Mouse (Mus musculus) liver, embryonic 15.5 days (tissue): ENCODE data around the gene Btg4. TPM values are rescaled to one million over a fixed set of nuclear protein-coding genes. Genes with fewer than 3 reads are reported as not detected.

Experiments
- ATAC-seq: fragments of 200-750 bp; cut with Nextera tagmentation; 2 replicates; pipeline ENCODE4 v1.8.0; 2017; ENCODE audit warnings: moderate number of reproducible peaks, mild to moderate bottlenecking, moderate library complexity; ENCODE audit not compliant: insufficient read depth
- H3K27ac ChIP-seq: fragments of 300-500 bp; sonication (generic); replicated peaks from 2 replicates; pipeline ENCODE4 v1.5.1; 2015; ENCODE audit warnings: mild to moderate bottlenecking, inconsistent platforms
- H3K27me3 ChIP-seq: fragments of 300-500 bp; sonication (generic); 2 replicates; pipeline ENCODE4 v1.6.1; 2015; ENCODE audit warnings: mild to moderate bottlenecking, inconsistent platforms
- H3K36me3 ChIP-seq: fragments of 300-500 bp; sonication (generic); replicated peaks from 2 replicates; pipeline ENCODE4 v1.6.1; 2015; ENCODE audit warnings: moderate library complexity, mild to moderate bottlenecking, inconsistent platforms
- H3K4me1 ChIP-seq: fragments of 300-500 bp; sonication (generic); replicated peaks from 2 replicates; pipeline ENCODE4 v1.6.1; 2015; ENCODE audit warnings: inconsistent platforms
- H3K4me2 ChIP-seq: fragments of 300-500 bp; sonication (generic); 2 replicates; pipeline ENCODE4 v1.6.1; 2015; ENCODE audit warnings: moderate library complexity, mild to moderate bottlenecking, inconsistent platforms
- H3K4me3 ChIP-seq: fragments of 300-500 bp; sonication (generic); replicated peaks from 2 replicates; pipeline ENCODE4 v1.5.1; 2015; ENCODE audit warnings: mild to moderate bottlenecking, inconsistent platforms
- H3K9ac ChIP-seq: fragments of 300-500 bp; sonication (generic); 2 replicates; pipeline ENCODE4 v1.6.1; 2015; ENCODE audit warnings: moderate library complexity, mild to moderate bottlenecking, inconsistent platforms
- H3K9me3 ChIP-seq: fragments of 300-500 bp; sonication (generic); replicated peaks from 2 replicates; pipeline ENCODE4 v1.6.1; 2016; ENCODE audit warnings: inconsistent platforms
- whole genome bisulfite sequencing: fragments of 180-500 bp; shearing (Covaris S2); methylation state at CpG from one replicate; pipeline ENCODE4 v1.1.7; 2015; ENCODE audit warnings: mixed read lengths; ENCODE audit not compliant: insufficient replicate concordance; 5-methylcytosine and 5-hydroxymethylcytosine counted together
- polyA plus RNA-seq: library from polyadenylated mRNA; unstranded; fragments of >200 nt; fragmentation: Nextera tagmentation; extraction: Ambion mirVana; gene quantifications from 2 replicates; pipeline ENCODE4 v1.2.1, GENCODE M21; 2015

Btg4 gene
- polyA plus RNA-seq = not detected in 2 replicates

GRCm38 (mm10) chr9:51060601-51061000 is at the start of gene Btg4:
TSS of gene Btg4 (plus strand) at chr9:51060901.
- no peak within 1 kb of the TSS for H3K9ac ChIP-seq
- no peaks in the 10 kb centered on the region for H3K36me3 ChIP-seq
- H3K4me1 ChIP-seq = no peaks in the 10 kb centered on the region
- no peak for ATAC-seq
- no peak within 1 kb of the TSS for H3K4me3 ChIP-seq
- no peaks in the 10 kb centered on the region for H3K9me3 ChIP-seq
- H3K27ac ChIP-seq = no peak within 1 kb of the TSS
- H3K4me2 ChIP-seq = no peak within 1 kb of the TSS
- no peaks in the 10 kb centered on the region for H3K27me3 ChIP-seq
- 65% methylated on average over 2 of the region's 2 CpGs for WGBS

GRCm38 (mm10) chr9:51013644-51014043 is 47.1 kb upstream of the Btg4 start:
- Histone ChIP-seq H3K9ac (no peak overlapping the region), H3K4me2 (no peak overlapping the region), H3K9me3 (no peaks in the 10 kb centered on the region), H3K4me1 (peaks cover 10% of the 10 kb centered on the region), H3K27me3 (no peaks in the 10 kb centered on the region), H3K4me3 (no peak overlapping the region), H3K36me3 (no peaks in the 10 kb centered on the region), H3K27ac (no peak overlapping the region)
- 45% methylated on average over 1 of the region's 1 CpGs for WGBS
- no peak for ATAC-seq

GRCm38 (mm10) chr9:51015732-51016131 is 45.0 kb upstream of the Btg4 start:
- Histone ChIP-seq H3K9ac (no peak overlapping the region), H3K27me3 (no peaks in the 10 kb centered on the region), H3K27ac (no peak overlapping the region), H3K9me3 (no peaks in the 10 kb centered on the region), H3K4me1 (0 out of 2 replicates have a peak, but pooled peaks cover 1% of the 10 kb centered on the region), H3K4me2 (no peak overlapping the region), H3K4me3 (no peak overlapping the region), H3K36me3 (no peaks in the 10 kb centered on the region)
- ATAC-seq = no peak
- WGBS = 31% methylated on average over 4 of the region's 4 CpGs

GRCm38 (mm10) chr9:51019670-51020069 is 41.0 kb upstream of the Btg4 start:
- no peaks in the 10 kb centered on the region for H3K9me3 ChIP-seq
- H3K4me1 ChIP-seq = 0 out of 2 replicates have a peak, but pooled peaks cover 4% of the 10 kb centered on the region
- no peak overlapping the region for H3K27ac ChIP-seq
- no peak for ATAC-seq
- no peaks in the 10 kb centered on the region for H3K27me3 ChIP-seq
- no peak overlapping the region for H3K9ac ChIP-seq
- 49% methylated on average over 7 of the region's 7 CpGs for whole genome bisulfite sequencing
- no peaks in the 10 kb centered on the region for H3K36me3 ChIP-seq
- no peak overlapping the region for H3K4me3 ChIP-seq
- H3K4me2 ChIP-seq = no peak overlapping the region

GRCm38 (mm10) chr9:51020351-51020750 is 40.4 kb upstream of the Btg4 start:
- Histone ChIP-seq H3K4me1 (0 out of 2 replicates have a peak, but pooled peaks cover 4% of the 10 kb centered on the region), H3K9me3 (no peaks in the 10 kb centered on the region), H3K27ac (no peak overlapping the region), H3K9ac (no peak overlapping the region), H3K36me3 (no peaks in the 10 kb centered on the region), H3K4me3 (no peak overlapping the region), H3K4me2 (no peak overlapping the region), H3K27me3 (no peaks in the 10 kb centered on the region)
- no peak for ATAC-seq
- 10% methylated on average over 3 of the region's 3 CpGs for WGBS

- no peak overlapping the region for H3K4me2 ChIP-seq
- H3K4me1 ChIP-seq = 0 out of 2 replicates have a peak, but pooled peaks cover 4% of the 10 kb centered on the region
- H3K4me3 ChIP-seq = no peak overlapping the region
- no peak overlapping the region for H3K9ac ChIP-seq
- H3K27me3 ChIP-seq = no peaks in the 10 kb centered on the region
- no peak overlapping the region for H3K27ac ChIP-seq
- no peaks in the 10 kb centered on the region for H3K9me3 ChIP-seq
- H3K36me3 ChIP-seq = no peaks in the 10 kb centered on the region
- 38% methylated on average over 4 of the region's 4 CpGs for WGBS
- ATAC-seq = no peak
Measured at GRCm38 (mm10) chr9:51021123-51021795, 39.4 kb upstream of the Btg4 start.

GRCm38 (mm10) chr9:51026952-51027351 is 33.7 kb upstream of the Btg4 start:
- no peaks in the 10 kb centered on the region for H3K4me1 ChIP-seq
- 54% methylated on average over 1 of the region's 1 CpGs for WGBS
- no peak for ATAC-seq

GRCm38 (mm10) chr9:51030147-51030546 is 30.6 kb upstream of the Btg4 start:
- Histone ChIP-seq H3K27me3 (no peaks in the 10 kb centered on the region), H3K27ac (no peak overlapping the region), H3K4me1 (no peaks in the 10 kb centered on the region), H3K9me3 (no peaks in the 10 kb centered on the region), H3K9ac (no peak overlapping the region), H3K4me3 (no peak overlapping the region), H3K4me2 (no peak overlapping the region), H3K36me3 (no peaks in the 10 kb centered on the region)
- WGBS = 12% methylated on average over 1 of the region's 1 CpGs
- ATAC-seq = no peak

More at GRCm38 (mm10) chr9:51026952-51027351, 33.7 kb upstream of the Btg4 start:
- no peak overlapping the region for H3K4me3 ChIP-seq
- no peaks in the 10 kb centered on the region for H3K36me3 ChIP-seq
- no peak overlapping the region for H3K9ac ChIP-seq
- H3K4me2 ChIP-seq = no peak overlapping the region
- H3K9me3 ChIP-seq = no peaks in the 10 kb centered on the region
- H3K27ac ChIP-seq = no peak overlapping the region
- no peaks in the 10 kb centered on the region for H3K27me3 ChIP-seq

GRCm38 (mm10) chr9:51031603-51032002 is 29.1 kb upstream of the Btg4 start:
- no peaks in the 10 kb centered on the region for H3K27me3 ChIP-seq
- H3K36me3 ChIP-seq = no peaks in the 10 kb centered on the region
- H3K9ac ChIP-seq = no peak overlapping the region
- no peak for ATAC-seq
- 51% methylated on average over 6 of the region's 6 CpGs for WGBS
- H3K4me1 ChIP-seq = no peaks in the 10 kb centered on the region
- no peak overlapping the region for H3K4me3 ChIP-seq
- no peak overlapping the region for H3K27ac ChIP-seq
- H3K9me3 ChIP-seq = no peaks in the 10 kb centered on the region
- H3K4me2 ChIP-seq = no peak overlapping the region

GRCm38 (mm10) chr9:51032291-51032690 is 28.4 kb upstream of the Btg4 start:
- no peaks in the 10 kb centered on the region for H3K9me3 ChIP-seq
- H3K36me3 ChIP-seq = no peaks in the 10 kb centered on the region
- H3K9ac ChIP-seq = no peak overlapping the region
- no peak overlapping the region for H3K4me2 ChIP-seq
- H3K4me1 ChIP-seq = no peaks in the 10 kb centered on the region
- H3K4me3 ChIP-seq = no peak overlapping the region
- H3K27ac ChIP-seq = no peak overlapping the region
- 54% methylated on average over 8 of the region's 8 CpGs for WGBS
- no peaks in the 10 kb centered on the region for H3K27me3 ChIP-seq
- no peak for ATAC-seq

- no peaks in the 10 kb centered on the region for H3K27me3 ChIP-seq
- H3K4me1 ChIP-seq = no peaks in the 10 kb centered on the region
- ATAC-seq = no peak
- 54% methylated on average over 3 of the region's 3 CpGs for WGBS
- no peak overlapping the region for H3K4me3 ChIP-seq
- H3K4me2 ChIP-seq = no peak overlapping the region
- no peaks in the 10 kb centered on the region for H3K9me3 ChIP-seq
- no peak overlapping the region for H3K9ac ChIP-seq
- no peaks in the 10 kb centered on the region for H3K36me3 ChIP-seq
- H3K27ac ChIP-seq = no peak overlapping the region
Measured at GRCm38 (mm10) chr9:51032785-51033529, 27.7 kb upstream of the Btg4 start.
